Comparison of ENCODE assay signal across 22 mouse cellular contexts in genomic region chr8:112156656-112157055, GRCm38 (mm10).
A peak's percentile ranks its signal among the peaks of the same experiment; 100 is the strongest.
DNase-seq lines count a peak whose midpoint lies in the region; ATAC-seq lines count a peak whose summit lies in the region.
"Had no signal": no experiment of that assay in that cellular context is flagged by ENCODE, and none has a peak within 500 bp of the region (broad histone marks: within the 10 kb centered on the region; RNA-seq: fewer than 3 reads in every experiment).

No protein-coding gene starts in this region.

- H3K4me1 ChIP-seq in hindbrain, embryonic 16.5 days (ENCODE audit: control insufficient read depth, insufficient read depth, low read depth, low read length): peaks cover 5% of the 10 kb centered on the region; the same call in 1 of the 2 replicates
- no peaks in the 10 kb centered on the region for H3K4me1 ChIP-seq in hindbrain, embryonic 14.5 days (replicated peaks; ENCODE audit: control insufficient read depth, insufficient read depth, low read length)
- H3K4me1 ChIP-seq in neural tube, embryonic 11.5 days (ENCODE audit: control insufficient read depth, insufficient read depth, low read length): no peaks in the 10 kb centered on the region
- H3K4me1 ChIP-seq: limb, embryonic 12.5 days; liver, embryonic 12.5 days; megakaryocyte, embryonic 14.5 days; stomach, embryonic 15.5 days had no signal

- H3K9ac ChIP-seq in hindbrain, embryonic 16.5 days (ENCODE audit: low read depth, low read length): no peak overlapping the region
- no peak overlapping the region for H3K9ac ChIP-seq in hindbrain, embryonic 14.5 days
- H3K9ac ChIP-seq in neural tube, embryonic 11.5 days (ENCODE audit: low read length): no peak overlapping the region
- H3K9ac ChIP-seq: forebrain, embryonic 13.5 days; limb, embryonic 12.5 days; liver, embryonic 12.5 days; stomach, embryonic 15.5 days had no signal

- no peaks in the 10 kb centered on the region for H3K9me3 ChIP-seq in hindbrain, embryonic 16.5 days (ENCODE audit: control insufficient read depth, low read length)
- H3K9me3 ChIP-seq in hindbrain, embryonic 14.5 days (ENCODE audit: control insufficient read depth, low read length): no peaks in the 10 kb centered on the region
- no peaks in the 10 kb centered on the region for H3K9me3 ChIP-seq in neural tube, embryonic 11.5 days (ENCODE audit: control insufficient read depth, low read length)
- H3K9me3 ChIP-seq: forebrain, embryonic 13.5 days; limb, embryonic 12.5 days; stomach, embryonic 15.5 days had no signal

- peak; percentile 42; the same call in 1 of the 2 replicates for ATAC-seq in hindbrain, embryonic 16.5 days
- ATAC-seq in hindbrain, embryonic 14.5 days (ENCODE audit: low FRiP score): no peak
- ATAC-seq in neural tube, embryonic 11.5 days (ENCODE audit: insufficient read depth, low FRiP score, low TSS enrichment): peak; percentile 76
- ATAC-seq: forebrain, embryonic 13.5 days; intestine, embryonic 16.5 days; liver, embryonic 12.5 days; Patski had no signal

- no peak overlapping the region for H3K4me2 ChIP-seq in hindbrain, embryonic 16.5 days (ENCODE audit: low read length)
- no peak overlapping the region for H3K4me2 ChIP-seq in hindbrain, embryonic 14.5 days (replicated peaks)
- H3K4me2 ChIP-seq in neural tube, embryonic 11.5 days (ENCODE audit: low read depth): no peak overlapping the region
- H3K4me2 ChIP-seq: forebrain, embryonic 13.5 days; limb, embryonic 12.5 days; liver, embryonic 12.5 days; stomach, embryonic 15.5 days had no signal

- 14% methylated on average over 7 of the region's 7 CpGs for WGBS in hindbrain, embryonic 16.5 days
- WGBS in hindbrain, embryonic 14.5 days: 21% methylated on average over 7 of the region's 7 CpGs
- 44% methylated on average over 7 of the region's 7 CpGs for WGBS in neural tube, embryonic 11.5 days

- H3K4me3 ChIP-seq in hindbrain, embryonic 16.5 days (ENCODE audit: low read length): no peak overlapping the region
- H3K4me3 ChIP-seq in hindbrain, embryonic 14.5 days (replicated peaks; ENCODE audit: low read length): no peak overlapping the region
- no peak overlapping the region for H3K4me3 ChIP-seq in neural tube, embryonic 11.5 days (ENCODE audit: low read depth, low read length)
- H3K4me3 ChIP-seq: forebrain, embryonic 13.5 days; limb, embryonic 12.5 days; liver, embryonic 12.5 days; megakaryocyte, embryonic 14.5 days; stomach, embryonic 15.5 days had no signal

- no peaks in the 10 kb centered on the region for H3K27me3 ChIP-seq in hindbrain, embryonic 16.5 days (replicated peaks; ENCODE audit: control insufficient read depth, insufficient read depth, low read length)
- no peaks in the 10 kb centered on the region for H3K27me3 ChIP-seq in hindbrain, embryonic 14.5 days (ENCODE audit: control insufficient read depth, insufficient read depth, low read length)
- no peaks in the 10 kb centered on the region for H3K27me3 ChIP-seq in neural tube, embryonic 11.5 days (ENCODE audit: control insufficient read depth, insufficient read depth, low read length)
- H3K27me3 ChIP-seq: forebrain, embryonic 13.5 days; limb, embryonic 12.5 days; liver, embryonic 12.5 days; megakaryocyte, embryonic 14.5 days; stomach, embryonic 15.5 days had no signal

- H3K36me3 ChIP-seq in hindbrain, embryonic 16.5 days (ENCODE audit: control insufficient read depth, insufficient read depth, low read length): no peaks in the 10 kb centered on the region
- H3K36me3 ChIP-seq in hindbrain, embryonic 14.5 days (replicated peaks; ENCODE audit: control insufficient read depth, insufficient read depth): no peaks in the 10 kb centered on the region
- H3K36me3 ChIP-seq in neural tube, embryonic 11.5 days (ENCODE audit: control insufficient read depth, insufficient read depth, low read length): no peaks in the 10 kb centered on the region
- H3K36me3 ChIP-seq: limb, embryonic 12.5 days; liver, embryonic 12.5 days; stomach, embryonic 15.5 days had no signal

- DNase-seq in hindbrain, embryonic 14.5 days (ENCODE audit: low spot score): no peak
- DNase-seq in NIH3T3 (ENCODE audit: low read depth): peak; percentile 5
- DNase-seq in embryo, embryonic 10 days (ENCODE audit: low spot score): peak; percentile 70
- peak; percentile 38 for DNase-seq in neural tube, embryonic 11.5 days (ENCODE audit: low spot score)
- DNase-seq in urinary bladder, postnatal 25 days (ENCODE audit: low spot score): no peak
- no peak for DNase-seq in frontal cortex, adult 2 months (ENCODE audit: extremely low spot score in 1 of 2, low spot score in 1 of 2)
- DNase-seq: adrenal gland, adult 8-10 months; cerebellum, adult 9-11 months; gastrocnemius, postnatal 25 days; kidney, postnatal 4 days; layer of hippocampus, adult 9-11 months; lung, adult 2 months; right cerebral cortex, postnatal 14 days; thymus, adult 18-20 months had no signal

- peak overlapping the region; percentile 29; the same call in 1 of the 2 replicates for H3K27ac ChIP-seq in hindbrain, embryonic 16.5 days (ENCODE audit: low read depth, low read length)
- no peak overlapping the region for H3K27ac ChIP-seq in hindbrain, embryonic 14.5 days
- no peak overlapping the region for H3K27ac ChIP-seq in neural tube, embryonic 11.5 days (ENCODE audit: low read depth, low read length)
- H3K27ac ChIP-seq: forebrain, embryonic 13.5 days; limb, embryonic 12.5 days; liver, embryonic 12.5 days; stomach, embryonic 15.5 days had no signal

Comparison
In these comparisons a context has a peak if more than half of its experiments do, and no peak if none do; other contexts are left out.
1. DNase-seq: peak in NIH3T3 (single experiment), embryo, embryonic 10 days (single experiment) and neural tube, embryonic 11.5 days (single experiment); none in hindbrain, embryonic 14.5 days (single experiment), urinary bladder, postnatal 25 days (single experiment) and frontal cortex, adult 2 months (0 of 2).